Mouse (Mus musculus) layer of hippocampus, adult 2 months (tissue): Measurements from ENCODE around the gene Phf14. TPM values are rescaled to one million over a fixed set of nuclear protein-coding genes. Genes with fewer than 3 reads are reported as not detected.

Source experiments
- DNase-seq, 2 experiments: peaks; one replicate each; pipeline ENCODE4 v3.0.0; 2022; ENCODE audit warnings: low spot score in 2 of 2
- H3K27ac ChIP-seq: fragments of 200-600 bp; 2 replicates; pipeline ENCODE4 v1.8.1; 2022
- H3K4me3 ChIP-seq: fragments of 200-600 bp; 2 replicates; pipeline ENCODE4 v1.8.1; 2022; ENCODE audit warnings: mild to moderate bottlenecking
- CTCF ChIP-seq: fragments of 200-600 bp; conservative IDR thresholded peaks from 2 replicates; pipeline ENCODE4 v1.8.1; 2022; ENCODE audit warnings: antibody characterized with exemption, mild to moderate bottlenecking, moderate library complexity
- total RNA-seq, 2 experiments: library from RNA; stranded (reverse); gene quantifications; 2 replicates each; pipeline ENCODE4 v1.2.3; 2021

Gene Phf14
- total RNA-seq, 2 experiments from 2014 or later, result 80.5 to 82.9 TPM

DNA sequence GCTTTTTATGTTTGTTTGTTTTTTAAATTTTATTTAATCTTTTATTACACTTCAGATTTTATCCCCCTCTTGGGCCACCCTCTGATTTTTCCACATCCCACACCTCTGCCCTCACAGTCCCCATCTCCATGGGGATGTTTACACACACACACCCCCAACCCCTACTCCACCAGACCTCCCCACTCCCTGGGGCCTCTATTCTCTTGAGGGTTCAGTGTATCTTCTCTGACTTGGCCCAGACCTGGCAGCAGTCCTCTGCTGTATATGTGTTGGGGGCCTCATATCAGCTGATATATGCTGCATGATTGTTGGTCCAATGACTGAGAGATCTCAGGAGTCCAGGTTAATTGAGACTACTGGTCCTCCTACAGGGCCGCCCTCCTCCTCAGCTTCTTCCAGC, 86.2 kb downstream of the Phf14 start:
- Histone ChIP-seq H3K27ac (no peak overlapping the region), H3K4me3 (no peak overlapping the region)
- TF ChIP-seq CTCF, result no peak
- DNase-seq, result no peak

DNA sequence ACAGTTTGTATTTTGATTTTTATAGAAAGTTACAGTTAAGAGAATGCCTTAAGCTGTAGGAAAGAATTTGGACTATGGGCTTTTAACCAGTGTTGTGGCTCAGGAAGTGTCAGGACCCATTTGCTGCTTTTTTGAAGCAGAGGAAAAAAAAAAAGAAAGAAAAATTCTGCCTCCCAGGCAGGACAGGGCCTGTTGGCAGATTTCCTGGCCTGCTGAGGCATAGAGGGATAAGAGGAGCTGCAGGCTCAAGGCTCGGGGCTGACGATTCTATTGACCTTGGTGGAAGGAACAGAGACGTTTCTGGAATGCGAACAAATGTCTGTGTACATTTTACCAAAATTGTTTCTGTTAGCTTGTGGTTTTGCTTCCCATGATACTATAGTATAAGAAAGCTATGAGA, 91.0 kb downstream of the Phf14 start:
- DNase-seq, result no peak
- no peak overlapping the region for H3K27ac ChIP-seq
- no peak overlapping the region for H3K4me3 ChIP-seq
- TF ChIP-seq CTCF, result no peak

DNA sequence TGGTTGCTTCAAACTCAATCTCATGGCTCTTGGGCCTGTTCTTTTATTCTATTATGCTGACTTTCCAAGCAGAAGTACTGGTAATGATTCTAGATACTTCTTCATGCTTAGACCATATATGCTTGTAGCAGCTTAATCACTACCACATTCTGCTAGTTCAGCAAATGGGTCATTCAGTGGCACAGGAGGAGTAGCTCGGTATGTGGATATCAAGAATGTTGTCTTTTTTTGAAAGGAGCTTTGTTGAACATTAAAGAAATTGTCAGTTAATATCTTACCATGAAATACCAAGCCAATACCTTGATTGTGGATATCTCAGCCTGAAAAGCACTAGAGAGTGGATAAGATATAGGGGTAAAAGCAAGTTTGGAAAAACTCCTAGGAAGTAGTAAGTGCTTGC, 91.9 kb downstream of the Phf14 start:
- H3K27ac ChIP-seq, result no peak overlapping the region
- DNase-seq, result no peak
- TF ChIP-seq CTCF, result no peak

DNA sequence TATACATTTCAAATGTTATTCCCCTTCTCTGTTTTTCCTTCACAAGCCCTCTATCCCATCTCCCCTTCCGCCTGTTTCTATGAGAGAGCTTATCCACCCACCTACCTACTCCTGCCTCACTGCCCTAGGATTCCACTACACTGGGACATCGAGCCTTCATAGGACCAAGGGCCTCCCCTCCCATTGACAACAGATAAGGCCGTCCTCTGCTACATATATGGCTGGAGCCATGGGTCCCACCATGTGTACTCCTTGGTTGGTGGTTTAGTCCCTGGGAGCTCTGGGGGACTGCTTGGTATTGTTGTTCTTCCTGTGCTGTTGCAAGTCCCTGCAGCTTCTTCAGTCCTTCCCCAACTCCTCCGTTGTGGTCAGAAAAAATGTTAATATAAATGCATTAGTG, 97.8 kb downstream of the Phf14 start:
- no peak overlapping the region for H3K4me3 ChIP-seq
- no peak for TF ChIP-seq CTCF
- no peak for DNase-seq
- H3K27ac ChIP-seq, result no peak overlapping the region

More for the DNA sequence above, 91.9 kb downstream of the Phf14 start:
- no peak overlapping the region for H3K4me3 ChIP-seq

DNA sequence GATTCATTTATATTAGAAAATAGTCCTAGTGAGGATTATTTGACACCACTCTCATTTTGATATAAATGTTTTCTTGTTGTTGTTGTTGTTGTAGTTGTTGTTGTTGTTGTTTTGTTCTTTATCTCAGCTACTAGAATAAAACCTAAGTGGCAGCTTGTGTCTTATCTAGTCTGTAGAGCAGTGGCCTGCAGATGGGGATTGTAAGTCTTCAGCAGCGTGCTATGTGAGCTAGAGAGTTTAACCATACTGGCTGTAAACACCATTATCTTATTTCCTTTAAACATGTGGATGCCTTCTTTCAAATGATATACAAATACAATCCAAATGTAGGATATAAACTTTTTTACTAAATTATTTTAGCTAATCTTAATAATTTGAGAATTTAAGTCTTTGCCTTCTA, 98.4 kb downstream of the Phf14 start:
- Histone ChIP-seq H3K27ac (no peak overlapping the region), H3K4me3 (no peak overlapping the region)
- no peak for DNase-seq
- no peak for TF ChIP-seq CTCF

DNA sequence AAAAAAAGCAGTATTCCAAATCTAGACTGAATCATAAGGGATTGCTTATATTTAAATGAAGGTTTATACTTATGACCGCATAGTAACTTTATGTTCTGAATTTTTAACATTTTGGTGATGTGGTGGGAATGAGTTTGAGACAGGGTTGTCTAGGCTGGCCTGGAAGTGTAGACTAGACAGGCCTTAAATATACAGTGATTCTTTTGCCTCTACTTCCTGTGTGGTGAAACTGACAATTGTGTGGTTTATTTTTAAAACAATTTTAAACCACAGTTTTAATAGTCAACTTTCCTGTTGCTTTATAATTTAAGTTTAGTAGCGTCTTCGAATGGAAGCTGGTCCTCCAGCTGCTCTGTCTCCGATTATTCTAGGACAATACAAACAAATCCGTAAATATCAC, 104.5 kb downstream of the Phf14 start:
- no peak for TF ChIP-seq CTCF

DNA sequence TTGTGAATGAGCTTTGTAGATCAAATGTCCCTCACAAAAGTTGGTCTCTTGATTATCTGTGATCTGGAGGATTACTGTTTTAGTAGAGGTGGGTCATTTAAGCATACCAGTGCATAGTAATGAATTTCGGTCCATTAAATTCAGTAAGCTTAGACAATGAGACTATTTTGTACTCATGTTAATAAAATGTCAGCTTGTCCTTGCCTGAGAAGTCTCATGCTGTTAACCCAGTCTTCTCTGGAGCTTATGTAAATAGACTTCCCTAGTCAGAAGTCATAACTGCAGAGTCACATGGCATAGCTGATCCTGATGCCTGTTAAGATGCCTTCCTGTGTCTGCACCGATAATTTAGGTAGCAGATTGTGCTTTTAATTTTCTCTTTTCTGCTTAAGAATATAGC, 106.4 kb downstream of the Phf14 start:
- TF ChIP-seq CTCF, result no peak
- no peak overlapping the region for H3K27ac ChIP-seq
- DNase-seq, result no peak

More for the DNA sequence above, 104.5 kb downstream of the Phf14 start:
- DNase-seq, result no peak
- no peak overlapping the region for H3K4me3 ChIP-seq
- H3K27ac ChIP-seq, result no peak overlapping the region

DNA sequence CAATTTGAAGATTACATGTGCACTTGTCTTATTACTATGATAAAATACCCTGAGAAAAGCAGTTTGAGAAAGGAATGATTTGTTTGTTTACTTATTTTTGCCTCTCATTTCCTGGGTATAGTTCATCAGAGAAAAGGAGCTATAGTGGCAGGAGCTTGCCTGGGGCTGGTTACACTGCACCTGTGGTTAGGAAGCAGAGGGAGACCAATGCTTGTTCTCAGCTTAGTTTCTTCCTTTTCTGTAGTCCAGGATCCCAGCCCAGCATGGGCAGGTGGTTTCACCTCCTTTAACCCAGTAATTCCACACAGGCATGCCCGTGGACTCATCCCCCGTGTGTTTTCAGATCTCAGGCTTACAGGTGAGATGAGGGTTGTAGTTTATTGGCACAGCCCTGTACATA, 107.1 kb downstream of the Phf14 start:
- TF ChIP-seq CTCF, result no peak
- H3K27ac ChIP-seq, result no peak overlapping the region
- no peak for DNase-seq
- no peak overlapping the region for H3K4me3 ChIP-seq

More for the DNA sequence above, 106.4 kb downstream of the Phf14 start:
- H3K4me3 ChIP-seq, result no peak overlapping the region

DNA sequence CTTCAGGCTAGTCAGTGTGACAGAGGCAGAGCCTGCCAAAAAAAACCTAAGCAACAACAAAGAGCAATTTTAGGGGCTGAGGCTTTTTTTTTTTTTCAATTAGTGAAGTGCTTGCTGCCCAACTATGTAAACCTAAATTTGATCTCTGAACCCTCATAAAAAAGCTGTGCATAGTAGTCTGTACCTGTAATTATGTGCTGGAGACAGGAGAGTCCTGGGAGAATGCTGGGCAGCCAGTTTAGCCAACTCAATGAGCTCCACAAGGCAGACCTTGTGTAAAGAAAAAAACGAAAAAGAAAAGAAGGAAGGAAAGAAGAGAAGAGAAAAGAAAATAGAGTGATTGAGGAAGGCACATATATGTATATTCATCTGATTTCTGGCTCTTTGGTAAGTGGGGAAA, 112.1 kb downstream of the Phf14 start:
- TF ChIP-seq CTCF, result no peak
- H3K27ac ChIP-seq, result no peak overlapping the region
- DNase-seq, result no peak

DNA sequence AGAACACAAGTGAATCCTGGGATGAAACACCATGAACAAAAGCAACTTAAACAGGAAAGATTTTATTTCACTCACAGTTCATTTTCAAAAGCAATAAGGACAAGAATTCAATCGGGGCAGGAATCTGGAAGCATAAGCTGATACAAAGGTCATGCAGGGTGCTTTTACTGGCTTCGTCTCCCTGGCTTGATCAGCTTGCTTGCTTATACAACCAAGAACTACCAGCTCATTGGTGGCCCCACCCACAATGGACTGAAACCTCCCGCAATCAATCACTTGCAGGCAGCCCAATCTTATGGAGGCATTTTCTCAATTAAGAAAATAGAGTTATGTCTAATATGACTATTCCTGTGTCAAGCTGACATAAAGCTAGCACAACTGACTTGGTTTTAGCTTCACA, 112.5 kb downstream of the Phf14 start:
- no peak overlapping the region for H3K27ac ChIP-seq
- no peak for DNase-seq
- H3K4me3 ChIP-seq, result no peak overlapping the region
- no peak for TF ChIP-seq CTCF

More for the DNA sequence above, 112.1 kb downstream of the Phf14 start:
- no peak overlapping the region for H3K4me3 ChIP-seq

DNA sequence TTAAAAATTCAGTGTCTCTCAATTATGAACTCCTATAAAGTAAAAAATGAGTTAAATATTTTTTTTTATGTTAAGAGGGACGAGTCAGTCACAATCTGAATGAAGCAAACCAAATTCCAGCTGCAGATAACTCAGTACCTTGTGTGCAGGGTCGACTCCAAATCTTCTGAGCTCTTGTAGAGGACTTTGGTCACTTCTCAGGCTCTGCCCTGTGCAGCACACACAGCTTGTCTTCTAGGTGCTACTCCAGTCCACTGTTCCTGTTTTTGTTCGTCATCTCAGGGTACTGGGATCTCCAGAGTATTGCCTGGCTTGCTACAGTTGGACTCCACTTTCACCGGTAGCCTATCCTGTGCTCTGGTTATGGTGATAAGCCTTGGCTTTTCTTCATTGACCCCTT, 113.1 kb downstream of the Phf14 start:
- H3K27ac ChIP-seq, result no peak overlapping the region
- no peak overlapping the region for H3K4me3 ChIP-seq
- no peak for DNase-seq
- TF ChIP-seq CTCF, result no peak

DNA sequence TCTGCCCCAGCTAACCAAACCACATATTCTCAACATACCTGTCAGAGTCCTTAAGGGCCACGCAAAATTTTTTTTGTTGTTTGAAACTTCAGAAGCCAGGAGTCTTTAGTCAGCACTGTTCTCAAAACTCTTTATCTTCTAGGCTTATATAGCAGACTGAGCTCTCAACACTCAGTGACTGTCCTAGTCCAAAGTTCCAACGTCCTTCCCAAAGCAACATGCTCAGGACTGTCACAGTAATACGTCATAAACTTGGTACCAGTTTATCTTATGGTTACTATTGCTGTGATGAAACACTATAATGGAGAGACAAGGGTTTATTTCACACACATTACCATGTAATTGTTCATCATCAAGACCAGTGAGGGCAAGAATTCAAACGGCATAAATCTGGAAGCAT, 113.9 kb downstream of the Phf14 start:
- DNase-seq, result no peak
- Histone ChIP-seq H3K4me3 (no peak overlapping the region), H3K27ac (no peak overlapping the region)
- no peak for TF ChIP-seq CTCF

DNA sequence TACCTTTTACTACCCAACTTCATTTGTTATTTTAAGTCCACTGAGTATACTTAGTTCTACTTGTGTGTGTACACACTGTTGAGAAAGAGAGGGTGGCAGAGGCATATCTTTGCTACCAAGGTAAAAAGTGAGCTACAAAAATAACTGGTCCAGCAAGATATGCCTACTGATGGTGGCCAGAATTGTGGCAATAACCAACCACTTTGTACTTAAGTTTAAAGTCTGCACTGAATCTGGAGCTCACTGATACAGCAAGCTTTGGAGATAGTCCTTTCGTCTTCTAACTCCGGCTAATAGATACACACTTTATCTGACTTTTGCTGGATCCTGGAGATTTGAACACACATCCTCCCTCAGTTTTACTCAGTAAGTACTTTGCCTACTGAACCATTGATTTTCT, 115.8 kb downstream of the Phf14 start:
- Histone ChIP-seq H3K27ac (no peak overlapping the region), H3K4me3 (no peak overlapping the region)
- DNase-seq, result no peak
- TF ChIP-seq CTCF, result no peak

DNA sequence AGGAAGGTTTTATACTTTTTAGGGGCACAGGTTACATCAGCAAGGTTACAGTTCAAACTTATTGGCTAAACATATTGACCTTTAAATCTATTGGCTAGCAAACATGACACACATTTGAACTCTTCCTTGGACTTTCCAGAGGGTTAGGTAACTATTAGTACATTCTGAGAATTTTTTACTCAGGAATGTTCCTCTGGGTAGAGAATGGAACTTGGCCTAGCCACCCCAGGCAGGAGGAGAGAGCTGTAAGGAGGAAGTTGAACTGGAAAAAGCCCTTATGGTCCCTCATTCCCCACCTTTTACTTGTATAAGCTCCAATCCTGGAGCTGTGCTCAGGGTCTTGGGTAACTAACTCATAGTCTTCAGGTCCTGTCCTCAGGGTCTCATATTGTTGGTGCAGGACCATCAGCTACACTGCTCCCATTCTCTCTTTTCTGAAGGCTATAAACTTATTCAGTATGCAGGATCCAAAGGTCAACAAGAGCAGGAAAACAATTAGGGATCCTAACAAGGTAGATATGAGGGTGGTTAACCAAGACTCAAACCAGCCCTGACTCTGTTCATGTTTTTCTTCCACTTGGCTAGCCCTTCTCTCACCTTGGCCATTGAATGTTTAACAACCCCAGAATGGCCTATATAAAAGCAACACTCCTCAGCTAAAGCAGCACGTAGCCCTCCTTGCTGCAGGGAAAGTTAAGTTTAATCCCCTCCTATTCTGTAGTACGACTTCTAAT, 119.4 kb downstream of the Phf14 start:
- H3K27ac ChIP-seq, result no peak overlapping the region
- TF ChIP-seq CTCF, result no peak
- no peak overlapping the region for H3K4me3 ChIP-seq
- DNase-seq, result no peak
